Mouse (Mus musculus) gastrocnemius, postnatal 14 days (tissue): Measurements from ENCODE around the gene Elk4. TPM values are rescaled to one million over a fixed set of nuclear protein-coding genes. Genes with fewer than 3 reads are reported as not detected.

Source experiments
- DNase-seq: peaks from one replicate; pipeline ENCODE4 v3.0.0; 2021; ENCODE audit warnings: mixed read lengths
- intact Hi-C: fragments of 180-260 bp; cut with DNase I; formaldehyde crosslinking; loops from one replicate; pipeline ENCODE4 v1.15.1; 2025; ENCODE audit warnings: low total_unique reads
- total RNA-seq, 2 experiments: library from RNA; stranded (reverse); gene quantifications; 2 replicates each; pipeline ENCODE4 v1.2.3; 2021

Elk4 gene
- total RNA-seq, 2 experiments from 2014 or later = 65.1 to 65.8 TPM

GRCm38 (mm10) chr1:132007828-132008827 lies 721 bp downstream of the Elk4 start:
- DNase-seq = peak; percentile 89
- intact Hi-C loops = no loop called here

DNA sequence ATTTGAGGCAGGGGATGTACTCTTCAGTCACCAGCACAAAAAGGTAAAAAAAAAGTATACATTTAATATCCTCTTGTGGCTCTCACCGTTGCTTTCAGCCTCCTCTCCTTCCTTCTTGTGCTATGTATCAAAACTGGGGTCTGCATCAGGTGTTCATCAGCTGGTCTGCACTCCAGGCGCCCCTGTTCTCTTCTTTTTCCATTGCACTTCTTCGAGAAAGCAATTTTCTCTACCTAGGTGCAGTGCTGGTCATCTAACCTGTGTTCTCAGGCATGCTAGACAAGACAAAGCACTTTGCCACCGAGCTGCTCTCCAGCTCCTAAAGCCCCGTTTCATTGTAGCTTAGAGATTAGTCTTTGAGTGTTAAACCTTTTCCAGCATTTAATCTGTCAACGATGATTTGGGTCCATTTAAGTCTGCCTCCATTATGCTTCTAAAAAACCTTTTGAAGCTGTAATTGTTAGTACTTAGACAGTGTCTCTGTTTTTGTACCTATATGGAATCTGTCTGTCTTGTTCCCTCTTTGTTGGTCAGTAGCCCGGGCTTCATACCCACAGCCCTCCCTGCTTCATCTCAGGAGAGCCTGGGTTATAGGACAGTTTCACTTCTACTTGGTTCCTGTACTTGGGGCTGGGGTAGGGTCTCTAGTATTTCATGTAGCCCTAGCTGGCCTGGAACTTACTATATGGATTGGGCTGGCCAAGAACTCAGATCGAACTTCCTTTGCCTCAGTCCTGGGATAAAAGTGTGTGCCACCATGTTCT lies 1.7 kb downstream of the Elk4 start:
- intact Hi-C loops = no loop called here
- no peak for DNase-seq

- intact Hi-C loops = no loop called here
- no peak for DNase-seq
These were observed 3.5 kb downstream of the Elk4 start for GRCm38 (mm10) chr1:132010632-132011501.

DNA sequence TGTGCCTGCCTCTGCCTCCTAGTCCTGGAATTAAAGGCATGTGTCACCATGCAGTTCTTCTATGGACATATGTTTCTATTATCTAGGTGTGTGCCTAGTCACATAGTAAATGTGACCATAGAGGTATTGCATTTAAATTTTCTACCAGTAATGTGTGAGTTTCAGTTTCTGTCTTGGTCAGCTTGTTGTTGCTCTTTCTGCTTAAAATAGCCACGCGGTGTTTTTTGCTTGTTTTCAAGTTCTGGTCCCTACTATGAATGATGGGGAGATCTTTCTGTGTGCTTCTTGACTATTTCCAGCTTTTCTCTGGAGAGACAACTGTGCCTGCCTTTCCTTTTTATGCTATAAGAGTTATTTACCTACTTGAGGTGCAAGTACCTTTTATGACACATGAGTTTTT lies 4.4 kb downstream of the Elk4 start:
- DNase-seq = no peak
- intact Hi-C loops = no loop called here

DNA sequence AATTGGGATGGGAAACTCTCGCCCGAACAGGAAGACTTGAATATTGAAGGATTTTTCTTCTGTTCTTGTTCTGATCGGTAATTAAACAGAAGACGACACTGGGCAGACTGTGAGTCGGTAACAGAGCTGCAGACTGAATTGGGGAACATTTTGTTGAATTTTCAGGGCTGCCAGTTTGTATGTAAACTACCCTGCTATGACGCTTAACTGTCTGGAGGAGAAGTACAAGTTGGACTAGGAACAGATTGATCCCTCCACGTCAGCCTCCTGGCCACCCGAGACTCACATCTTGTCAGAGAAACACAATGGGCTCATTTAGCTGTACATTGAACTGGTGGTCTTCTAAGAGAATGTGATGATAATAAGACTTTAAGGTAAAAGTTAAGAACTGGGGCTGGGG lies 5.5 kb downstream of the Elk4 start:
- intact Hi-C loops = no loop called here
- DNase-seq = no peak

DNA sequence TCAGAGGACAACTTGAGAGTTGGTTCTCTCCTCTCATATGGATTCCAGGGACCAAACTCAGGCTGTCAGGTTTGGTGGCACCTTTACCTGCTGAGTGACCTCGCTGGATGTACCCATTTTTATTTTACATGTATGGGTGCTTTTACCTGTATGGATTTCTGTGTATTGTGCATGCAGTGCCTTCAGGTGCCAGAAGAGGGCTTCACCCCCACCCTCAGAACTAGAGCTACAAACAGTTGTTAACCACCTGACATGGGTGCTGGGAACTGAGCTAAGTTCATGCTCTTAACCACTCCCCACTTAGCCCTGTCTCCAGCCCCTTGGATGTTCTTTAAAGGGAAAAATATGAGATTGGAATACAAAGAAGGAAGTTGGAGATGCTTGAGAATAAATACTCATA lies 7.4 kb downstream of the Elk4 start:
- intact Hi-C loops = no loop called here
- no peak for DNase-seq

DNA sequence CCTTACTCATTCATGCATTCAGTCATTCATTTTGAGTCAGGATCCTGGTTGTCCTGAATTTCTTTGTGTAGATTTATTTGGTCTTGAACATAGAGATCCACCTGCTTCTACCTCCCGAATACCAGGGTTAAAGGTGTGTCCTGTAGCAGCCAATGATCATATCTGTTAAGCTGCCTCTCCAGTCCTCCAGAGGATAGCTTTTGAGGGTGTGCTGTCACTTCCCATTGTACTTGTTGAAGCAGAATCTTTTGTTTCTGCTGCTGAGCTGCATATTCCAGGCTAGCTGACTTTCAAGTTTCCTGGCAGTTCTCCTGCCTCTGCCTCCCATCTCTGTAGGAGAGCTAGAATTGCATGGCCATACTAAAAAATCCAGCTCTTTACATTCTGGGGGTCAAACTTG lies 9.3 kb downstream of the Elk4 start:
- DNase-seq = no peak
- intact Hi-C loops = no loop called here

DNA sequence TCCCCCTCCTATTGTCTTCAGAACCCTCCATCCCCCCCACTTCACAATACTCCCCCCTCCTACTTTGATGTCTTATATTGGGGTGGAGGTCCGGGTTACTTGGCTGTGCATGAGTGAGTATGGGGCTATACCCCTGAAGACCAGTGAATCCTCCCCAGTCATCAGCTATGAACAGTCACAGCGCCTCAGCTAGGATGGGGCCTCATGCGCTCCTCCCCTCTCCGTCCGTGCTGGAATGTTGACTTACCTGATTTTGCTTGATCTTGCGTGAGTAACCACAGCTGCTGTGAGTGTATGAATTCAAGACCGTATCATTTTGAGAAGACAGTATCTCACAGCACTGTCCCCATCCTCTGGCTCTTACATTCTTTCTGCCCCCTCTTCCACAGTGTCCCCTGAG lies 12.5 kb downstream of the Elk4 start:
- no peak for DNase-seq
- intact Hi-C loops = no loop called here

GRCm38 (mm10) chr1:132022107-132022506 lies 14.7 kb downstream of the Elk4 start:
- DNase-seq = no peak
- intact Hi-C loops = no loop called here

DNA sequence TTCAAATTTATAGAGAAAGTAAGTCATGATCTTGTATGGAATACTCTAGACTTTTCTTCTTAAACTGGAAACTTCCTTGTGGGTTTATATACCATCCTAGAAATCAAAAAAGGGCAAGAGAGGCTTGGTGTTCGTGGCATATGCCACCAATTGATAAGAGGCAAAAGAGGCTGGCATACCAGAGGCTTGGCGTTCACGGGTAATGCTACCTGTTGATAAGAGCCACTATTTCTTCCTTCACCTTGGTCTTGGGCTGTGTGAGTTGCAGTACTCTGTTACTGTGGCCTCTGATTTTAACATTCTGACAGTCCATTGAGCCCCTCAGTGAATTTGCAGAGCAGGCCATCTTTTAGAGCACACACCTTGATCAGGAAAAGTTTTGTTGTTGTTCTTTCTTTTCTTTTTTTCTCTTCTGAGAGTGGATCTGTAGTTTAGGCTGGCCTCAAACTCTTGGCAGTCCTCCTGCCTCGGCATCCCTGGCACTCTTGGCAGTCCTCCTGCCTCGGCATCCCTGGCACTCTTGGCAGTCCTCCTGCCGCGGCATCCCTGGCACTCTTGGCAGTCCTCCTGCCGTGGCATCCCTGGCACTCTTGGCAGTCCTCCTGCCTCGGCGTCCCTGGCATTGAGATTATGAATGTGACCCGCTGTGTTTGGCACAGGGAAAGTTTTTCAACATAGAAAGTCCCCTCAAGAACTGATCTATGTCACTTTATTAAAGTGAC lies 19.7 kb downstream of the Elk4 start:
- intact Hi-C loops = no loop called here
- DNase-seq = no peak

DNA sequence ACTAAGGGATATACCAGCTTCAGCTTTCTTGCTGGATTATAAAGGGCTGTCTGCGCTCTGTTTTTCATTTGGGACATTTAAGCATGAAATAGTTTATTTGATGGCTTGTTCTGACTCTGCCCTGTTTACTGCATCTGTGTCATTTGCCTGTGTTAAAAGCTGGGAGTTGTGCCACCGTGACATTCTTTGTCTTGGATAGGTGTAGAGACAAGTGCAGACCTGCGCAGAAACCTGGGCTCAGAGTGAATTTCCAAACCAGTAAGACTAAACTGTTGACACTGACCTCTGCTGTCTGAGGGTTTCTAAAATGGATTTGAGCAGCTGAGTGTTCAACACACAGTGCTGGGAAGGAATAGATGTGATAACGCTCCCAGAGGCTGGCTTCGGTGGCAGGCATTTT lies 20.6 kb downstream of the Elk4 start:
- intact Hi-C loops = no loop called here
- no peak for DNase-seq

GRCm38 (mm10) chr1:132028413-132028812 lies 21.0 kb downstream of the Elk4 start:
- intact Hi-C loops = no loop called here
- DNase-seq = no peak

DNA sequence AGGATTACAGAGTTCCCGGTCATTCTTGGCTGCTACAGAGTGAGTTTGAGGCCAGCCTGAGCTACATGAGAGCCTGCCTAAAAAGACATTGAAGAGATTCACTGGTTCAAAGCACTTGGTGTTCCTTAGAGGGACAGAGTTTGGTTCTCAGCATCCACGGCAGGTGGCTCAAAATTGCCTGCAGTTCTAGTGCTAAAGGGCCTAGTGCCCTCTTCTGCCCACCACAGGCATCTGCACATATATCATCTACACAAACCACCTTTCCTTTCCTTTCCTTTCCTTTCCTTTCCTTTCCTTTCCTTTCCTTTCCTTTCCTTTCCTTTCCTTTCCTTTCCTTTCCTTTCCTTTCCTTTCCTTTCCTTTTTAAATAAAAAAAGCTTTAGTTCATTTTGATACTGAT lies 23.2 kb downstream of the Elk4 start:
- intact Hi-C loops = no loop called here

GRCm38 (mm10) chr1:132032172-132032571 lies 24.8 kb downstream of the Elk4 start:
- DNase-seq = no peak
- intact Hi-C loops = no loop called here

More for the DNA sequence above, 23.2 kb downstream of the Elk4 start:
- DNase-seq = no peak

DNA sequence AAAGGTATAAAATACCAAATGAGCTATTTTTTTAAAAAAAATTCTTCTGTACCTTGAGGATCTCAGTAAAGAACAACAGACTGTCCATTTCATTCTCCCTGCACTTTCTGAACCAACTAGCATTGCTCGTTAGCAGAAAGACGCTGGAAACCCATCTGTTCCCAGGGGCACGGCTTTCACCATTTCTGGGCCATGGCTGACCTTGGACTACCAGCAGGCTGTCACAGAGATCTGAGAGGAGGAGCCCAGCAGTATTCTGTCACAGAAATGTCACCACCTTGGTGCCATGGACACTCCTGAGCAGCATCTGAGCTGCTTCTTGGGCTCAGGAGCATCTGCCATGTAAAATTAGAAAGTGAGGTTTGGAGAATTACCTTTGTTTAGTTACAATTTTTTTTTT lies 30.3 kb downstream of the Elk4 start:
- intact Hi-C loops = no loop called here

DNA sequence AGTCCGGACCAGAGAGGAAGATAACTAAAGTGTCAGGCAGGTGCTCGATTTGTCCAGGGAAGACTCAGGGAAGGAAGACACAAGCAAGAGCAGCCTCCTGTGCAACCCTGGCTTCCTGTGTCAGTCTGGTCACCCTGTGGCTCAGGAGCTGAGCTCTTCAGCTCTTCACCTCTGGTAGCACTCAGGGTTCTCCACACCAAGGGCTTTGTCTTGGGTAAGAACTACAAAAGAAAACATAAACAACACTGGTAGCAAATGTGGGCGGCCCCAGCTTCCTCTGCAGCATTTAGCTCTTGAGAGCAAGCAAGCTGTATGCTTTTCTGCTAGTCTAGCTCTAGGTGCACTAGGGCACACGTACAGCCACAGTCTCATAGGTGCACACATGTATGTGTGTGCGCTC lies 31.3 kb downstream of the Elk4 start:
- intact Hi-C loops = no loop called here
- DNase-seq = no peak

More for the DNA sequence above, 30.3 kb downstream of the Elk4 start:
- DNase-seq = no peak

- peak; percentile 24 for DNase-seq
- intact Hi-C loops = no loop called here
These were observed 32.8 kb downstream of the Elk4 start for GRCm38 (mm10) chr1:132040201-132040621.

- intact Hi-C loops = loop anchor here (2.0 kb wide), 1 partner anchor 45 kb away; no protein-coding TSS in a partner anchor
- DNase-seq = no peak
These were observed 36.4 kb downstream of the Elk4 start for GRCm38 (mm10) chr1:132043759-132044158.
